Mouse (Mus musculus): ENCODE measurements at regions not wholly inside any gene's neighbourhood (a gene's known extent, or its start where the extent isn't known, plus 50 kb on each side); places are given as distances from the start of the nearest gene placed in this dataset.

DNA sequence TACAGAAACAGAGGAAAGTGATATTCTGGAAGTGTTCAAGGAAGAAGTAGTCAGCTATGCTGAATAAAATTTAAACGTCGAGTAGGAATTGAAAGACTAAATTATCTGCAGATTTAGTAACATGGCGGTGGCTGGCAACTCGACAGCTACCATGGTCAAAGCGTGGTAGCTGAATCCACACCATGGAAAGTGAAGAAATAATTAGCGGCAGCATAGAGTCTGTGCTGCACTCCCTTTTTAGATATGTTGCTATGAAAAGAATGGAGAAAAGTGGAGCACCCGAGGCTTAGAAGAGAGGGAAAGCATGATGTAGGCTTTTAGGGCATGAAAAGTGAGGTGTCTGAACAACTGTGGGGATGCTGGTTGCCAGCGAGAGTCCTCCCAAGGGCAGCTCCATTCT, 143.8 kb downstream of the CK137956 start:
- TF ChIP-seq POLR2A (IDR thresholded peaks at IDR 0.05; ENCODE audit: low read depth, low read length) (no peak), EP300 (IDR thresholded peaks at IDR 0.05; ENCODE audit: low read length) (no peak), MAX (IDR thresholded peaks at IDR 0.05; ENCODE audit: low read length) (no peak), USF2 (conservative IDR thresholded peaks at IDR 0.05; ENCODE audit: low read depth, low read length) (no peak), ELF1 (IDR thresholded peaks at IDR 0.05; ENCODE audit: low read depth, low read length) (no peak), CTCF (conservative IDR thresholded peaks at IDR 0.05 in 1 of 2, IDR thresholded peaks at IDR 0.05 in 1 of 2; ENCODE audit: low read depth in 2 of 2, low read length in 2 of 2) (no peak), SIN3A (IDR thresholded peaks at IDR 0.05; ENCODE audit: low read length) (no peak), HCFC1 (IDR thresholded peaks at IDR 0.05; ENCODE audit: low read depth, low read length) (no peak), RCOR1 (conservative IDR thresholded peaks at IDR 0.05; ENCODE audit: low read depth, low read length) (no peak), E2F4 (IDR thresholded peaks at IDR 0.05; ENCODE audit: insufficient replicate concordance, low read depth, low read length) (no peak), NRF1 (IDR thresholded peaks at IDR 0.05; ENCODE audit: low read depth, low read length) (no peak), TBP (conservative IDR thresholded peaks at IDR 0.05; ENCODE audit: low read depth, low read length) (no peak), ZMIZ1 (IDR thresholded peaks at IDR 0.05; ENCODE audit: low read depth, low read length) (no peak), CHD2 (IDR thresholded peaks at IDR 0.05; ENCODE audit: low read length) (no peak)

Measured in CH12.LX (cell line).